In the genomic region with DNA sequence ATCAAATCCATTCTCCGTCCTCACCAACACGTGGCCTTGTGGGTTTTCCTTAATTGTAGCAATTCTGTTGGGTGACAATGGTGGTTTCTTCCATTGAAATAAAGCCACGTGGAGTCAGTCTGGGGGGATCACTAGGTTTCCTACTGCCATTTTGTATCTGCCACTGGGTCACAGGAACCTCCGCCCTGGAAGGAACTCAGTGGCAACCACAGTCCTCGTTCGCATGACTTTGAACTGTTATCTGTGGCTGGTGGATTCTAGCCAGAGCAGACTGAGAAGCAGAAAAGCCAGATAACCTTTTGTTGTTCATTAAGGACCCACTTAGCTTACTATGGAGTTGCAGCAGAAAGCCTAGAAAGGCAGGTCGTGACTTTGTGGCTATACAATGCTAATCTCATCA, we compare ENCODE assay signal across 22 mouse cellular contexts.
"Had no signal": no experiment of that assay in that cellular context is flagged by ENCODE, and none has a peak within 500 bp of the region (broad histone marks: within the 10 kb centered on the region; RNA-seq: fewer than 3 reads in every experiment).

No protein-coding gene starts in this region.

- H3K27me3 ChIP-seq: liver, embryonic 12.5 days; liver, embryonic 15.5 days; lung, embryonic 15.5 days; midbrain, embryonic 12.5 days; midbrain, embryonic 15.5 days; neural tube, embryonic 13.5 days; stomach, embryonic 15.5 days had no signal

- H3K4me3 ChIP-seq: layer of hippocampus, adult 2 months; limb, embryonic 10.5 days; limb, embryonic 13.5 days; liver, embryonic 12.5 days; liver, embryonic 15.5 days; lung, embryonic 15.5 days; midbrain, embryonic 12.5 days; midbrain, embryonic 15.5 days; neural tube, embryonic 13.5 days; stomach, embryonic 15.5 days had no signal

- H3K4me1 ChIP-seq: limb, embryonic 13.5 days; liver, embryonic 12.5 days; liver, embryonic 15.5 days; midbrain, embryonic 12.5 days; midbrain, embryonic 15.5 days; stomach, embryonic 15.5 days had no signal

- H3K9ac ChIP-seq: limb, embryonic 13.5 days; liver, embryonic 12.5 days; liver, embryonic 15.5 days; lung, embryonic 15.5 days; midbrain, embryonic 12.5 days; midbrain, embryonic 15.5 days; neural tube, embryonic 13.5 days; stomach, embryonic 15.5 days had no signal

- H3K4me2 ChIP-seq: limb, embryonic 13.5 days; liver, embryonic 12.5 days; liver, embryonic 15.5 days; lung, embryonic 15.5 days; midbrain, embryonic 12.5 days; midbrain, embryonic 15.5 days; neural tube, embryonic 13.5 days; stomach, embryonic 15.5 days had no signal

- DNase-seq: kidney, adult 11 months; kidney, adult 9 months; kidney, postnatal 25 days; layer of hippocampus, adult 9-11 months; liver; lung, adult 18-20 months; lung, postnatal 10 days; lung, postnatal 36 days; retina, postnatal 1 day; right cerebral cortex, postnatal 4 days; thymus, postnatal 25 days had no signal

- H3K27ac ChIP-seq: kidney, postnatal 0 days; layer of hippocampus, adult 2 months; limb, embryonic 10.5 days; limb, embryonic 13.5 days; liver, embryonic 12.5 days; liver, embryonic 15.5 days; lung, embryonic 15.5 days; midbrain, embryonic 12.5 days; midbrain, embryonic 15.5 days; neural tube, embryonic 13.5 days; stomach, embryonic 15.5 days had no signal

- ATAC-seq: liver, embryonic 12.5 days; midbrain, embryonic 15.5 days had no signal

- H3K36me3 ChIP-seq: limb, embryonic 10.5 days; limb, embryonic 13.5 days; liver, embryonic 12.5 days; liver, embryonic 15.5 days; lung, embryonic 15.5 days; midbrain, embryonic 12.5 days; midbrain, embryonic 15.5 days; neural tube, embryonic 13.5 days; stomach, embryonic 15.5 days had no signal

- H3K9me3 ChIP-seq: limb, embryonic 10.5 days; limb, embryonic 13.5 days; liver, embryonic 12.5 days; liver, embryonic 15.5 days; lung, embryonic 15.5 days; midbrain, embryonic 12.5 days; midbrain, embryonic 15.5 days; neural tube, embryonic 13.5 days; stomach, embryonic 15.5 days had no signal
